Mouse (Mus musculus) lung, adult 2 months (tissue): ENCODE measurements at regions not wholly inside any gene's neighbourhood (a gene's known extent, or its start where the extent isn't known, plus 50 kb on each side); places are given as distances from the start of the nearest gene placed in this dataset.

Experiments
- DNase-seq: peaks from one replicate; pipeline ENCODE4 v3.0.0; 2022
- H3K4me1 ChIP-seq: fragments of 200-500 bp; 2 replicates; pipeline ENCODE4 v1.6.1; 2011; ENCODE audit warnings: low read length; ENCODE audit not compliant: control insufficient read depth, insufficient read depth
- H3K4me3 ChIP-seq: fragments of 200-500 bp; replicated peaks from 2 replicates; pipeline ENCODE3; 2011; ENCODE audit warnings: low read depth, mild to moderate bottlenecking, control low read depth, low read length; ENCODE audit errors: extremely low read depth
- CTCF ChIP-seq: fragments of 200-500 bp; IDR thresholded peaks from 2 replicates; pipeline ENCODE4 v1.5.1; 2011; ENCODE audit warnings: mild to moderate bottlenecking, low read length, control low read depth; ENCODE audit not compliant: insufficient read depth
- POLR2A ChIP-seq: fragments of 200-500 bp; IDR thresholded peaks from 2 replicates; pipeline ENCODE4 v1.6.1; 2011; ENCODE audit warnings: low read depth, mild to moderate bottlenecking, control low read depth, low read length, borderline replicate concordance; ENCODE audit errors: extremely low read depth
- WGBS: fragments of 180-500 bp; shearing (Covaris S2); methylation state at CpG from one replicate; pipeline ENCODE4 v1.1.7; 2018; 5-methylcytosine and 5-hydroxymethylcytosine counted together

GRCm38 (mm10) chr1:92776353-92776752 lies 55.1 kb upstream of the Gpc1 start:
- WGBS = 75% methylated on average over 4 of the region's 4 CpGs
- Histone ChIP-seq H3K4me3 (no peak overlapping the region), H3K4me1 (no peaks in the 10 kb centered on the region; the same call in 1 of the 2 replicates)
- no peak for TF ChIP-seq CTCF
- TF ChIP-seq POLR2A = no peak
- no peak for DNase-seq

DNA sequence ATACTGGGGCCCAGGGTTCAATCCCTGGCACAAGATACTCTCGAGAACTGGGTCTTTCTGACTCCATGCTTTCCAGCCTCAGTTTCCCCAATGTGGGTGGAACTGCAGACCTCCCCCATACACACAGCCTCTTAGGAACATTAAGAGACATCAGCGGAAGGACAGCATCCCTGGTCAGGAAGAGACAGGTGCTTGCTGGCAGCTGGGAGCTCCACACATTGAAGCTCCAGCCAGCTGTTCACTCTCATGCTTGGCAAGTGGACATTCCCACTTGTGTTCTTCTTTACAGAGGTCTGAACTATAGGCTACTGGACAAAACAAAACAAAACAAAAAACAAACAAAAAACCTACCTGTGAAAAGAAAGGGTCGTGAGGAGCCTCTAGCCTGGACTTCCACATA lies 55.5 kb upstream of the Gpc1 start:
- DNase-seq = no peak
- 84% methylated on average over 3 of the region's 3 CpGs for WGBS
- Histone ChIP-seq H3K4me3 (no peak overlapping the region), H3K4me1 (no peaks in the 10 kb centered on the region; the same call in 1 of the 2 replicates)
- TF ChIP-seq POLR2A (no peak), CTCF (no peak)

- Histone ChIP-seq H3K4me3 (peak overlapping the region; percentile 32), H3K4me1 (no peaks in the 10 kb centered on the region; the same call in 1 of the 2 replicates)
- TF ChIP-seq POLR2A (no peak), CTCF (no peak)
- WGBS = 18% methylated on average over 16 of the region's 16 CpGs
- DNase-seq = no peak
Observed at GRCm38 (mm10) chr1:92774743-92775692, 56.4 kb upstream of the Gpc1 start.

DNA sequence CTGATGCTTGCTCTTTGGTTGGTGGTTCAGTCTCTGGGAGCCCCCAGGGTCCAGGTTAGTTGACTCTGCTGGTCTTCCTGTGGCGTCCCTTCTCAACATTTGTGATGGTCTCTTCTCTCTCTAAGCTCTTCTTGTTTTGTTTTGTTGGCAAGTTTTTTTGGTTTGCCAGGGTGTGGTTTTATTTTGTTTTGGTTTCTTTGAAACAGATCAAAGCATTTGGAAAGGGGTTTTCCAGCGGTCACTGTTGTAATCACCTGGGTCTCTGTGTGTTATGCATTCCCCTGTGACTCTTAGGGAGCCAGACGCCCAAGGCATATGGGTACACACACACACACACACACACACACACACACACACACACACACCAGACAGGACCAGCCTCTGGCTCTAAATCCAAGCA lies 57.4 kb upstream of the Gpc1 start:
- Histone ChIP-seq H3K4me3 (no peak overlapping the region), H3K4me1 (no peaks in the 10 kb centered on the region; the same call in 1 of the 2 replicates)
- WGBS = 66% methylated on average over 3 of the region's 3 CpGs
- DNase-seq = no peak
- TF ChIP-seq POLR2A = no peak
- TF ChIP-seq CTCF = no peak

DNA sequence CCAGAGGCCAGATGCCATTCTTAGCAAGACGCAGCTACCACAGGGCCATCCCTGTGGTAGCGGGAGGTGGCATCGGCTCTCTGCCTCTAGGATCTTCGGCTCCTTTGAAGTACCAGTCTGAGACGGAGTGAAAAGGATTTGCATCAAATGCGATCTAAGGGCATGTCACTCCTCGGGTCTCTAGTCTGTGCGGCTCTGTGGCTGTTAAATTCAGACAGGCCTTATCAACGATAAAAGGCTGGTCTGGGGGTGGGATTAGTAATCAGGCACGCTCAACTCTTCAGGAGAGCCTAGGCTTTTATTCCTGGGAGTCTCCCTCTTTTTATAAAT lies 58.7 kb upstream of the Gpc1 start:
- DNase-seq = no peak
- Histone ChIP-seq H3K4me1 (no peaks in the 10 kb centered on the region; the same call in 1 of the 2 replicates), H3K4me3 (no peak overlapping the region)
- 70% methylated on average over 10 of the region's 10 CpGs for WGBS
- TF ChIP-seq POLR2A = no peak
- TF ChIP-seq CTCF = no peak

DNA sequence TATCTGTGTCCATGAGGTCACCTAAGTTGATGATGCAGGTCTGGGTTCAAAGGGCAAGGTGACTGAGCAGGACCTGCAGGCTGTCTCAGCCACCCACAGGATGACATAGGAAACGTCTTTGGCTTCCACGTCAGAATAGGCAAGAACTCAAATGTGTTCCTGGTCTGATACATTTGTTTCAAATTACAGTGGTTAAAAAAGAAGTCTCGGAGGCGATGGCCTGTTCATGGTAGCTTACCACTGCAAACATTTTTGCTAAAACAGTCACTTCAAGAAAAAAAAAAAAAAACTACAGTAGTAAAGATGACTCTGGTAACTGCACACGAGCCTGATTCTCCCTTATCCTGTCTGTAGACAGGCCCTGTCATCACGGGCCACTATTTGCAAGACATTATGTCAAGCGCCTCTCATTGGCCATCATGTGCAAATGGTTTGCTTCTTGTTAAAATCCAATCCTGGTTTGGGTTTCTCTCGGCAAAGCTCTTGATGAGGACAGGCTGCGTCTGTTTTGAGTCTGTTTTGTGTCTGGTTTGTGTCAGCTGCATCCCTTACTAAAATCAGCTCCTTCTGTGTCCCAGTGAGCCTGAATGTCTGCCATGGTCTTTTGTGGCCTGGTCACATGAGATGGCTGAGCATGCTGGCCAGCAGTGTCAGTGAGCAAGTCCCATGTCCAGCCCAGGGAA lies 59.2 kb upstream of the Gpc1 start:
- no peaks in the 10 kb centered on the region; the same call in 1 of the 2 replicates for H3K4me1 ChIP-seq

GRCm38 (mm10) chr1:92769696-92770095 lies 61.7 kb upstream of the Gpc1 start:
- TF ChIP-seq POLR2A (no peak), CTCF (no peak)
- DNase-seq = no peak
- Histone ChIP-seq H3K4me1 (no peaks in the 10 kb centered on the region; the same call in 1 of the 2 replicates), H3K4me3 (no peak overlapping the region)
- 44% methylated on average over 7 of the region's 7 CpGs for WGBS

More for the DNA sequence above, 59.2 kb upstream of the Gpc1 start:
- 71% methylated on average over 9 of the region's 9 CpGs for WGBS
- TF ChIP-seq POLR2A (no peak), CTCF (no peak)
- no peak overlapping the region for H3K4me3 ChIP-seq
- no peak for DNase-seq

DNA sequence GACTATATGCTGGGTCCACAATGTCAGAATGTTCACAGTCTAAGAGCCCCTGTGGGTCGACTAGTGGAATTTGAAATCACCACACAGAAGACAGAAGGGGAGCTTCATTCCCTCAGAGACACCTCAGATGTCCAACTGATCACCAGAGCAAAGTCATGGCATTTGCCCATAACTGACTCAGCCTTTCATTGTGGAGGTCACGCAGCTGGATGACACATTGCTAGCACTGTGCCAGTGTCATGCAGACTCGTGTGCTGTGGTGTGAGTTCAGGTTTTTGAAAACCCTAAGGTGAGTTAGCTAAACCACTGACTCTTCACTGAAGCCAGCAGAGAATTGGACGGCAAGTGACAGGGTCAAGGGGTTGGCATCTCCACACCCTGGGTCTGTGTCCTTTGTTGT lies 62.3 kb upstream of the Gpc1 start:
- WGBS = 61% methylated on average over 4 of the region's 4 CpGs
- TF ChIP-seq CTCF (no peak), POLR2A (no peak)
- DNase-seq = no peak
- Histone ChIP-seq H3K4me1 (no peaks in the 10 kb centered on the region), H3K4me3 (no peak overlapping the region)

GRCm38 (mm10) chr1:92766496-92766895 lies 64.9 kb upstream of the Gpc1 start:
- no peak for TF ChIP-seq CTCF
- TF ChIP-seq POLR2A = no peak
- WGBS = 75% methylated on average over 7 of the region's 7 CpGs
- Histone ChIP-seq H3K4me1 (no peaks in the 10 kb centered on the region), H3K4me3 (no peak overlapping the region)
- no peak for DNase-seq
